Mouse (Mus musculus) bone marrow, adult 2 months (tissue): ENCODE measurements around the gene Ahsg.

Experiments
- CTCF ChIP-seq: fragments of 200-500 bp; IDR thresholded peaks from 2 replicates; pipeline ENCODE4 v1.5.1; 2011; ENCODE audit warnings: low read length, control low read depth; ENCODE audit not compliant: control insufficient read depth, insufficient read depth
- POLR2A ChIP-seq: fragments of 200-500 bp; IDR thresholded peaks from 2 replicates; pipeline ENCODE4 v1.6.1; 2011; ENCODE audit warnings: low read depth, mild to moderate bottlenecking, control low read depth, low read length, borderline replicate concordance; ENCODE audit not compliant: control insufficient read depth

- no peak for TF ChIP-seq POLR2A
- TF ChIP-seq CTCF, result no peak
Observed at GRCm38 (mm10) chr16:22918034-22918433, 27.0 kb downstream of the Ahsg start, which contains the start of gene Fetub.
